Mouse (Mus musculus) heart, embryonic 13.5 days (tissue): ENCODE data around the gene Map3k4. TPM values are rescaled to one million over a fixed set of nuclear protein-coding genes. Genes with fewer than 3 reads are reported as not detected.
A peak's percentile ranks its signal among the peaks of the same experiment; 100 is the strongest.

Experiments used
- ATAC-seq: fragments of 200-750 bp; cut with Nextera tagmentation; 2 replicates; pipeline ENCODE4 v1.8.0; 2017; ENCODE audit warnings: moderate TSS enrichment; ENCODE audit not compliant: insufficient number of reproducible peaks, low FRiP score, low TSS enrichment; ENCODE audit errors: extremely low read depth
- H3K27ac ChIP-seq: fragments of 300-500 bp; sonication (generic); replicated peaks from 2 replicates; pipeline ENCODE4 v1.5.1; 2015; ENCODE audit warnings: moderate library complexity, mild to moderate bottlenecking, inconsistent platforms
- H3K27me3 ChIP-seq: fragments of 300-500 bp; sonication (generic); replicated peaks from 2 replicates; pipeline ENCODE4 v1.6.1; 2015; ENCODE audit warnings: mild to moderate bottlenecking, inconsistent platforms
- H3K36me3 ChIP-seq: fragments of 300-500 bp; sonication (generic); 2 replicates; pipeline ENCODE4 v1.6.1; 2015; ENCODE audit warnings: mild to moderate bottlenecking, inconsistent platforms
- H3K4me1 ChIP-seq: fragments of 300-500 bp; sonication (generic); 2 replicates; pipeline ENCODE4 v1.6.1; 2015; ENCODE audit warnings: inconsistent platforms
- H3K4me2 ChIP-seq: fragments of 300-500 bp; sonication (generic); 2 replicates; pipeline ENCODE4 v1.6.1; 2015; ENCODE audit warnings: inconsistent platforms, mild to moderate bottlenecking, moderate library complexity
- H3K4me3 ChIP-seq: fragments of 300-500 bp; sonication (generic); 2 replicates; pipeline ENCODE4 v1.5.1; 2015; ENCODE audit warnings: moderate library complexity, mild to moderate bottlenecking, inconsistent platforms
- H3K9ac ChIP-seq: fragments of 300-500 bp; sonication (generic); 2 replicates; pipeline ENCODE4 v1.6.1; 2015; ENCODE audit warnings: inconsistent platforms, mild to moderate bottlenecking, moderate library complexity
- H3K9me3 ChIP-seq: fragments of 300-500 bp; sonication (generic); 2 replicates; pipeline ENCODE4 v1.6.1; 2016; ENCODE audit warnings: inconsistent platforms
- WGBS: fragments of 180-500 bp; shearing (Covaris S2); methylation state at CpG from one replicate; pipeline ENCODE4 v1.1.7; 2015; ENCODE audit warnings: mixed read lengths; 5-methylcytosine and 5-hydroxymethylcytosine counted together
- polyA plus RNA-seq: library from polyadenylated mRNA; unstranded; fragments of >200 nt; fragmentation: Nextera tagmentation; extraction: Ambion mirVana; gene quantifications from 2 replicates; pipeline ENCODE4 v1.2.1, GENCODE M21; 2015

The Map3k4 gene
- polyA plus RNA-seq, 1 experiment from 2014 or later = 31.8 TPM

DNA sequence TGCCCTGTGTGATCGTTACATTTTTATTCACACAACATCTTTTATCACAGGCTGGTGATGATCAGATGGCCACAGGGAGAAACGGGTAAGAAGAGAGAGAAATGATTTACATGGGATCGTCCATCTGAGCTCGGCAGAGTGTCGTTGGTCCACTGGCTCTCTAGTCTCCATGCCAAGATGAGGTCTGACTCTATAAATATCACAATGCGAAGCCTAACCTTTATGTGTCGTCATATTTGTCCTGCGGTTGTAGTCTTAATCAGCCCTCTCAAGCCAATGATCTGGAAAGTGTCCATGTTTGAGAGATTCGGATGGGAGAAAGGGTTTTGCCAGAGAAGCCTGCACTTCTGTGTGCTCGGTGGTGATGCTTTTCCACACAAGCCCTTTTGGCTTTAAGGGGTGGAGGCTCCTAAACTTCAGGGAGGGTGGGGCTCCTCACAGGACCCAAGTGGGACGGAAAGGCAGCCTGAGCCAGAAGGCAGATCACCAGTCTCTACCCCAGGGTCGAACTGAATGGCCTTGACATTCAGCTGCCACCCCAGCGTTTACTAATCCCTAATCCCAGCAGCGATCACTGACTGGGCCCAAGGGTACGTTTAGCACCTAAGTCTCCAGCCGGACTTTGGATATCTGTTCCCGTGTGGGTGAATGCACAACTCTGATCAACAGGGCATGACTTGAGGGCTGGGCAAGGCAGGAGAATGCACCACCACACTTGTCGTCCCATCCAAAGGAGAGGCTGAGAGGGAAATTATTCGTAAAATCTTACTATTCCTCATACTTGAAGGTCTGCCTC is 17.7 kb upstream of the Map3k4 start:
- no peak overlapping the region for H3K4me3 ChIP-seq
- WGBS = 62% methylated on average over 19 of the region's 19 CpGs
- peak overlapping the region; percentile 9; the same call in 1 of the 2 replicates for H3K4me2 ChIP-seq
- peaks cover 11% of the 10 kb centered on the region; the same call in 1 of the 2 replicates for H3K4me1 ChIP-seq
- H3K9me3 ChIP-seq = no peaks in the 10 kb centered on the region
- H3K36me3 ChIP-seq = no peaks in the 10 kb centered on the region
- H3K27me3 ChIP-seq = no peaks in the 10 kb centered on the region
- peak overlapping the region; percentile 42 for H3K27ac ChIP-seq
- H3K9ac ChIP-seq = peak overlapping the region; percentile 28; the same call in 1 of the 2 replicates
- ATAC-seq = no peak

DNA sequence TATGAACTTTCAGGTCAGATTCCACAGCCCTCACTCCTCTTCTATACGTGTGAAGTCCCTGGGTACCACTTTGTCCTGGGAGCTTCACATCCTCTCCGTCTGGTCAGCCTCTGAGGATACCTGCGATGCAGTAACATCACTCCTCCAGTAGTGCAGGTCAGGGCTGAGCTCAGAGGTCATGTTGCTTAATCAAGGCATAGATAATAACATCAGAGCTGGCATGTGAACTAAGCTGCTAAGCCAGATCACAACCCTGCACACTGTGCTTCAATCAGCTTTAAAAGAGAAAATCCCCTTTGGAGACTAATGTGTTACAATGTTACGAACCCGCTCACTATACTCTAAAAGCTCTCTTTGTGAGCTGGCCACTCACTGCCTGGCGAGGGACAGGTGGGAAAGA is 16.5 kb upstream of the Map3k4 start:
- no peak overlapping the region for H3K4me2 ChIP-seq
- 62% methylated on average over 6 of the region's 6 CpGs for WGBS
- no peak overlapping the region for H3K27ac ChIP-seq
- H3K27me3 ChIP-seq = no peaks in the 10 kb centered on the region
- no peaks in the 10 kb centered on the region for H3K9me3 ChIP-seq
- H3K9ac ChIP-seq = no peak overlapping the region
- H3K36me3 ChIP-seq = no peaks in the 10 kb centered on the region
- no peak overlapping the region for H3K4me3 ChIP-seq
- ATAC-seq = no peak
- peaks cover 11% of the 10 kb centered on the region; the same call in 1 of the 2 replicates for H3K4me1 ChIP-seq

DNA sequence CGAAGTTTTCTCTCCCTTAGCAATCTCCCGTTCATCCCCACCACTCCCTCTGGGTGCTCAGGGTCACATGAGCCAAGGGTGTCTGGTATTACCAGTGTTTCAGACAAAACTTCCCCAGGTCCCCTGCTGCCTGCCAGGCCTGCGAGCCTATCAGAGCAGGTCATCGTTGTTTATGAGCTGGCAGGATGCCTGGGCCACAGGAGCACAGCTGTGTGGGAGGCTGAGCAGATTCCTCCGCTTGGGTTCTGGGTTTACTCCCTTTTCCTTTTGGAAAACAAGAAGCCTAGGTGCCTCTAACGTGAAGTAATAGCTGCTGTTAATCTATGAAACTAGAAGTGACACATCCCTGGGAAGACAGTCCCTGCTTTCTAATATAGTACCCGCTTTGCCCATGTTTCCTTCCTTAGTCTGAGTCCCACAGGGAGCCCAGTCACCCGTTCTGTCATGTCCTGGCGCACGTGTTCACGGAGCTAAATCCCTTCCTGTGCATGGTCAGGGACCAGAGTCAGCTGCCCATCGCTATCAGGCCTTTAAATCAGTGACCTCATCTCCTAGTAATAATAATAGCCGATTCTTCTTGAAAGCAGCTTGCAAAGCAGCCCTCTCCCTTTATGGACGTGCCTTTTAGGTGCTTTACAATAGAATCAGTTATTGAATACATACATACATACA is 9.4 kb upstream of the Map3k4 start:
- Histone ChIP-seq H3K27me3 (no peaks in the 10 kb centered on the region), H3K9ac (peak overlapping the region; percentile 56; the same call in 1 of the 2 replicates), H3K9me3 (no peaks in the 10 kb centered on the region), H3K4me1 (peaks cover 38% of the 10 kb centered on the region), H3K27ac (peak overlapping the region; percentile 71), H3K36me3 (no peaks in the 10 kb centered on the region), H3K4me3 (peak overlapping the region; percentile 16; the same call in 1 of the 2 replicates), H3K4me2 (peak overlapping the region; percentile 52)
- 23% methylated on average over 14 of the region's 14 CpGs for WGBS
- no peak; the same call in 1 of the 2 replicates for ATAC-seq

DNA sequence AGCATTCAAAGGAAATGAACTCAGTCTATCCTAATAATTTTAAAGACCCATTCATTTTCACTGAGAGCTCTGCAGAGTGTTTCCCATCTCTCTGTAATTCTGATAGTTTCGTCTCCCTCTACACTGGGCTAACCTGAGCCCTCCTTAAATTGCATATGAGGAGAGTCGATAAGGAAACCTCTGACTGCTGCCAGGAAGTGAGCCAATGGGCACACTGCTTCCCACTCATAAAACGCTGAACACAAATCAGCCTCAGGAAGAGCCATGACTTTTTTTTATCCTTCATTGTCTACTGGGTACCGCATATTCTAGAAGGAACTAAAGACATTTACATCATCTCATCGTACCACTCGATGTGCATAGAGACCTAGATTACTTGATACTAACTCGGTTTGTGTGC is 1.2 kb upstream of the Map3k4 start:
- Histone ChIP-seq H3K9me3 (no peaks in the 10 kb centered on the region), H3K36me3 (no peaks in the 10 kb centered on the region), H3K4me3 (peak overlapping the region; percentile 98), H3K4me2 (peak overlapping the region; percentile 88), H3K9ac (peak overlapping the region; percentile 44), H3K27me3 (no peaks in the 10 kb centered on the region), H3K4me1 (peaks cover 45% of the 10 kb centered on the region), H3K27ac (0 out of 2 replicates have a peak overlapping the region, but pooled peaks have one; percentile 36)
- WGBS = 68% methylated on average over 7 of the region's 7 CpGs
- ATAC-seq = no peak

DNA sequence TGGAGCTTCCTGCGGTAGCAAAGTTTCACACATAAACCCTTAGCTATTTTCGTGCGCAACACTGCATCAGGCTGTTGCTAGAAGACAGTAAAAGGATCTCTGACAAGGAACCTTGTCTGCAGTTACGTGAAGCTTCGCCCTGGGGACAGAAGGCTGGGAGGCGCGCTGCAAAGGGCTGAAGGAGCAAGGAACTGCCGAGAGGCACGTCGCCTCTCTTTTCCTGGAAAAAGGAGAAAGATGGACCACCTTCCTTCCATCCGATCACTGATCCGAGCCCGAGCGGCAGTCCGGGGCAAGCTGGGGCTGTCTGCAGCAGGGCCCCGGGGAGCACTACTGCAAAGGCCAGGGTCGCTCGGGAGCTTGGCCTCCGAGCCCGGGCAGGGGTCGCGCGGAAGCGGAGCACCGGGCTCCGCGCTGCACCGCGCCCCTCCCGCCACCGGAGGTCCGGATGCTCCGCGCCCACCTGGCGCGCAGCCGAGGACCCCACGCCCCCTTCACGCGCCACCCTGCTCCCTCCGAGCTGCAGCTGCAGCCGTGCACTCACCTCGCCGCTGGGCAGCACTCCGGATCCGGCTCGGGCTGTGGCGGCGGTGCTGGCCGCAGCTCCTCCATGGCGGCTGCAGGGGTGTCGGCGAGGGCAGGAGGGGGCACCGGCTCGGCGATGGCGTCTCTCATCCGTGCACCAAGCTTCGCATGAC is 493 bp downstream of the Map3k4 start:
- peak; percentile 56 for ATAC-seq
- peak overlapping the region; percentile 88 for H3K4me2 ChIP-seq
- no peaks in the 10 kb centered on the region for H3K27me3 ChIP-seq
- H3K9ac ChIP-seq = peak overlapping the region; percentile 97
- H3K4me3 ChIP-seq = peak overlapping the region; percentile 98
- no peaks in the 10 kb centered on the region for H3K36me3 ChIP-seq
- H3K9me3 ChIP-seq = no peaks in the 10 kb centered on the region
- H3K4me1 ChIP-seq = peaks cover 60% of the 10 kb centered on the region
- peak overlapping the region; percentile 98 for H3K27ac ChIP-seq
- WGBS = under 1% methylated on average over 58 of the region's 59 CpGs

DNA sequence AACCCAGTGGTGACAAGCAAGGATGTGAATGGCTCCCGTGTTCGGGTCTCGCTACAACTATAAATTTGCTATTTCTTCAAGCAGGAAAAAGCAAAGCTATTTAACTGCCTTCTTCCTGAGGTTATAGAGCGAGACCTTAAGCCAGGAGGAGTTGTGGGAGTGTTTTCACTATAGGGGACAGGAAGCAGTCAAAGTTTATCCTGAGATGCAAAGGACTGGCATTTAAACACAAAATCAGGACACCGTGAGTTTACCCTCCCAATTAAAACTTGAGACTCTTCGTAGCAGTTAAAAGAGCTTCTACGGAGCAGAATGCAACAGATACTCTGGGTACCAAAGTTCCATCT is 1.0 kb downstream of the Map3k4 start:
- peak overlapping the region; percentile 98 for H3K4me3 ChIP-seq
- no peaks in the 10 kb centered on the region for H3K9me3 ChIP-seq
- H3K36me3 ChIP-seq = no peaks in the 10 kb centered on the region
- H3K27me3 ChIP-seq = no peaks in the 10 kb centered on the region
- peak overlapping the region; percentile 98 for H3K27ac ChIP-seq
- H3K9ac ChIP-seq = peak overlapping the region; percentile 97
- WGBS = 9% methylated on average over 7 of the region's 7 CpGs
- peaks cover 64% of the 10 kb centered on the region for H3K4me1 ChIP-seq
- H3K4me2 ChIP-seq = peak overlapping the region; percentile 88
- no peak for ATAC-seq

DNA sequence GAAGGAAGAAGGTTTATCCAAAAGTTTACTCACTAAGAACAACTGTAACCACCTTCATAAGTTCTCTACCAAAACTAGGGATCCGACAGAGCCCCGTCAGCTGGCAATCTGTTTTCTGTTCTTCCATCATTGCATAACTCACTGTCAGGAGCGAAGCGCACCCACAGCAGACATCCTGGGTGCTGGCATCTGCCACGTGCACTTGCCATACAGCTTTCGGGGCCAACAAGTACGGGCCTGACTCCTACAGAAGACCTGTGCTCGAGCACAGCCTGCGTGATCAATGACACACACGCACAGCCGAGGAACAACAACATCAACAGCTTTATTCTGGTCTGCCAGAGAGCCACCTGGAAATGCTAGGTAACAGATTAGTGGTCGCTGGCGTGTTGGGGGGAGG is 2.3 kb downstream of the Map3k4 start:
- Histone ChIP-seq H3K27me3 (no peaks in the 10 kb centered on the region), H3K4me2 (no peak overlapping the region), H3K27ac (no peak overlapping the region), H3K4me1 (peaks cover 64% of the 10 kb centered on the region), H3K9me3 (no peaks in the 10 kb centered on the region), H3K4me3 (no peak overlapping the region), H3K36me3 (no peaks in the 10 kb centered on the region), H3K9ac (no peak overlapping the region)
- no peak for ATAC-seq
- WGBS = 89% methylated on average over 13 of the region's 13 CpGs

DNA sequence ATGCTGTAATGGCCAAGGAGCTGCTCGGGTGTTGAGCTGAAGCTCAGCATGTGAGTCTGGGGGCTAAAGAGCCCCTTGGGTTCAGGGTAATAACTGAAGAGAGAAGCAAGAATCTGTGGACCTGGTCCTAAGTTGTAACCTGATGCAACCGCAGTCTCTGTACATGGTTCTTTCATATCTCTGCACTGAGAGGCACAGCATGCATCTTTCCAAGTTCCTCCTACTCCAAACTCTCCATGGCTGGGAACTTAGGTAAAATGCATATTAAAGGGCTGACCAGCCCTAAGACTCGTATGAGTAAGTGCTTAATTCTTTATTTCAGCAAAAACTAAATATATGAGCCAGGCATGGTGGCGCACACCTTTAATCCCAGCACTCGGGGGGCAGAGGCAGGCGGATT is 6.3 kb downstream of the Map3k4 start:
- WGBS = 89% methylated on average over 6 of the region's 6 CpGs
- H3K9me3 ChIP-seq = no peaks in the 10 kb centered on the region
- no peak for ATAC-seq
- no peak overlapping the region for H3K4me3 ChIP-seq
- H3K27ac ChIP-seq = no peak overlapping the region
- H3K36me3 ChIP-seq = no peaks in the 10 kb centered on the region
- H3K27me3 ChIP-seq = no peaks in the 10 kb centered on the region
- no peak overlapping the region for H3K4me2 ChIP-seq
- no peak overlapping the region for H3K9ac ChIP-seq
- H3K4me1 ChIP-seq = peaks cover 63% of the 10 kb centered on the region

DNA sequence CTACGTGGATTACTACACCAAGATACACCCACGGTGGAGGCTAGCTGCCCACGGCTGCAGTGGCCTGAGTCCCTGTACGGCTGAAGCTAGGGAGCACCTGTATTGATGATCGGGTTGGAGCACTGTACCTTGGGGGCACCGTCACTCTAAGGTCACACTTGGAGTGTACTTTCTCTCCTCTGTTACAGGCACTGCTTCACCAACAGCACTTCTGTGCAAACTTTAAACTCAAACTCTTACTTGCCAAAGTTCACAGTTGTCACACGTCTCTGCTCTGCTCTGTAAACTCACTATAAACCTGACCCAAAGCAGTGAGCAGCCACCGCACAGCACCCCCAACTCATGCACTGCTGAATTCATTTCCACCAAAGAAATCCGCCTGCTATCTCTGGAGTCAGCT is 9.1 kb downstream of the Map3k4 start:
- Histone ChIP-seq H3K36me3 (no peaks in the 10 kb centered on the region), H3K27me3 (no peaks in the 10 kb centered on the region), H3K9ac (no peak overlapping the region), H3K4me1 (peaks cover 53% of the 10 kb centered on the region), H3K4me2 (no peak overlapping the region), H3K27ac (no peak overlapping the region), H3K4me3 (no peak overlapping the region), H3K9me3 (no peaks in the 10 kb centered on the region)
- 85% methylated on average over 9 of the region's 9 CpGs for WGBS
- ATAC-seq = no peak

DNA sequence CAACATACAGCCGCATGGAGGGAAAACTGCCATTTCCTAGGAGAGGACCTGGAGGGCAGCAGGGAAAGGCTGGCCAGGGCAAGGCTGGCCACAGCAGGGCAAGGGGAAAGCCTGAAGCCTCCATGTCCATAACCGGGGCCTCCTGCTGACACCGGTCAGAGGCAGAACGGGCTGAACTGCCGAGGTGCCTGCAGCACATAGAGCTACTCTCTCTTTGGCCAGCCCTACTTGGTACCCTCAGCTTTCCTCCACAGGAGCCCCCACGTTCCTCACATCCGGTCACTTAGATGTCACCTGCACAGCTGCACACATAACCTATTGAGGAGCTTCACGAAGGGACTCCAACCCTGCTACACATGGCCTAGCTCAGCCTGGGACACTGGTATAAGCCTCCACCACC is 9.5 kb downstream of the Map3k4 start:
- H3K4me3 ChIP-seq = no peak overlapping the region
- peaks cover 53% of the 10 kb centered on the region for H3K4me1 ChIP-seq
- no peaks in the 10 kb centered on the region for H3K27me3 ChIP-seq
- no peak overlapping the region for H3K9ac ChIP-seq
- H3K36me3 ChIP-seq = no peaks in the 10 kb centered on the region
- no peaks in the 10 kb centered on the region for H3K9me3 ChIP-seq
- H3K4me2 ChIP-seq = no peak overlapping the region
- no peak overlapping the region for H3K27ac ChIP-seq
- no peak for ATAC-seq
- WGBS = 83% methylated on average over 8 of the region's 8 CpGs
